In genomic region chr10:78247206-78247605, GRCm38 (mm10) we compare ENCODE assay signal across 13 mouse cellular contexts.
"Had no signal": no experiment of that assay in that cellular context is flagged by ENCODE, and none has a peak within 500 bp of the region (broad histone marks: within the 10 kb centered on the region; RNA-seq: fewer than 3 reads in every experiment).

No protein-coding gene starts in this region.

- H3K27ac ChIP-seq: kidney, embryonic 15.5 days; left cerebral cortex, adult 2 months; limb, embryonic 15.5 days; macrophage; midbrain, embryonic 13.5 days; stomach, embryonic 15.5 days had no signal

- H3K9me3 ChIP-seq: kidney, embryonic 15.5 days; limb, embryonic 15.5 days; midbrain, embryonic 13.5 days; stomach, embryonic 15.5 days had no signal

- ATAC-seq: inflammation-experienced regulatory T-cells, adult 6 months; midbrain, embryonic 13.5 days had no signal

- H3K4me2 ChIP-seq: kidney, embryonic 15.5 days; limb, embryonic 15.5 days; lung, embryonic 14.5 days; midbrain, embryonic 13.5 days; stomach, embryonic 15.5 days had no signal

- H3K4me3 ChIP-seq: kidney, embryonic 15.5 days; left cerebral cortex, adult 2 months; limb, embryonic 15.5 days; midbrain, embryonic 13.5 days; stomach, embryonic 15.5 days had no signal

- H3K9ac ChIP-seq: kidney, embryonic 15.5 days; limb, embryonic 15.5 days; lung, embryonic 14.5 days; midbrain, embryonic 13.5 days; stomach, embryonic 15.5 days had no signal

- H3K27me3 ChIP-seq: kidney, embryonic 15.5 days; limb, embryonic 15.5 days; midbrain, embryonic 13.5 days; stomach, embryonic 15.5 days had no signal

- DNase-seq: kidney, adult 2 months; kidney, postnatal 14 days; lung, embryonic 14.5 days; lung, postnatal 10 days; spleen, adult 18-20 months; thymus, postnatal 36 days had no signal

- H3K36me3 ChIP-seq: kidney, embryonic 15.5 days; limb, embryonic 15.5 days; stomach, embryonic 15.5 days had no signal
